Mouse (Mus musculus): Measurements from ENCODE around the gene Lyz2. TPM values are rescaled to one million over a fixed set of nuclear protein-coding genes. Genes with fewer than 3 reads are reported as not detected.

Lyz2 gene
- polyA plus RNA-seq (2015; fragmentation: Nextera tagmentation; extraction: Ambion mirVana) = 13.4 and 16.8 TPM in 2 replicates

DNA sequence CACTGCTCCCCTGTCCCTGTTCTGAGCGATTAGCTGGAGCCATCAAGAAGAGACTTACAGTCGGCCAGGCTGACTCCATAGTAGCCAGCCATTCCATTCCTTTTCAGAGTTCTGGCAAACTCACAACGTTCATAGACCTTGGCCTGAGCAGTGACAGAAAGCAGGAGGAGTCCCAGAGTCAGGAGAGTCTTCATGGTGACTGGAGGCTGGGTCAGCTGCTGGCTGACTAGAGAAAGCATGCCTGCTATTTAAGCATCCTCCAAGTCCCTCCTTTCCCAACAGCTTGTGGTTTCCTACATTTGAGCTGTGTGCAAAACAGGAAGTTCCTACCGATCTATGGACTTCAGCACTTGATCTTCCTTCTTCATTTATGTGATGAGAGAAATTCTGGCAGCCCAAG is at the start of gene Lyz2:
TSS of gene Lyz2 (minus strand) at position 273 of the 400 bp plus-strand sequence.
- Histone ChIP-seq H3K27me3 (ENCODE audit: control insufficient read depth, insufficient read depth, low read depth, low read length) (no peaks in the 10 kb centered on the region), H3K27ac (ENCODE audit: low read length) (no peak within 1 kb of the TSS), H3K9ac (ENCODE audit: low read depth, low read length) (no peak within 1 kb of the TSS), H3K36me3 (ENCODE audit: control insufficient read depth, insufficient read depth, low read length) (no peaks in the 10 kb centered on the region), H3K9me3 (replicated peaks; ENCODE audit: control insufficient read depth, low read length, poor library complexity, severe bottlenecking) (no peaks in the 10 kb centered on the region), H3K4me3 (ENCODE audit: low read depth, low read length) (no peak within 1 kb of the TSS), H3K4me2 (ENCODE audit: low read length) (no peak within 1 kb of the TSS), H3K4me1 (ENCODE audit: control insufficient read depth, insufficient read depth, low read length) (no peaks in the 10 kb centered on the region)
- 71% methylated on average over 4 of the region's 4 CpGs for WGBS
- no peak for ATAC-seq

DNA sequence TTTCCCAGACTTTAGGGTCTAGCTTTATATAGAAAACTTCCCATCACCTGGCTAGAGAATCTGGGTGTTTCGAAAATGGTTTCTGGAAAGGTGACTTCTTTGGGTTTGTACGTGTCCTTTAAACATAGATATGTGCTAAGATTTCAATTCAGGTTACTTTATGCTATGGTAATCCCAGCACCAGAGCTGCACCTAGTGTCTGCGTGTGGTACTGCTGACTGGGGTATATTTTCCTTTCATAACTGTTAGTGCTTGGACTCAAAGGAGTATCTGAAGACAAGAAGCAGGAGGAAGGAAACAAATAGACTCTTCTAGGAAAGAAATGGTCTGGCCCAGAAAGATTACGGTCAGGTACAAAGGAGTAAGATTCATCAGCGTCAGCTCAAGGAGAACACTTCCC is 48.4 kb upstream of the Lyz2 start:
- no peak overlapping the region for H3K4me3 ChIP-seq (ENCODE audit: low read depth, low read length)
- H3K27ac ChIP-seq (ENCODE audit: low read length) = no peak overlapping the region
- H3K4me1 ChIP-seq (ENCODE audit: control insufficient read depth, insufficient read depth, low read length) = no peaks in the 10 kb centered on the region
- H3K9me3 ChIP-seq (replicated peaks; ENCODE audit: control insufficient read depth, low read length, poor library complexity, severe bottlenecking) = no peaks in the 10 kb centered on the region
- no peak overlapping the region for H3K4me2 ChIP-seq (ENCODE audit: low read length)
- ATAC-seq = no peak
- H3K36me3 ChIP-seq (ENCODE audit: control insufficient read depth, insufficient read depth, low read length) = no peaks in the 10 kb centered on the region
- no peak overlapping the region for H3K9ac ChIP-seq (ENCODE audit: low read depth, low read length)
- no peaks in the 10 kb centered on the region for H3K27me3 ChIP-seq (ENCODE audit: control insufficient read depth, insufficient read depth, low read depth, low read length)
- 81% methylated on average over 5 of the region's 5 CpGs for WGBS

DNA sequence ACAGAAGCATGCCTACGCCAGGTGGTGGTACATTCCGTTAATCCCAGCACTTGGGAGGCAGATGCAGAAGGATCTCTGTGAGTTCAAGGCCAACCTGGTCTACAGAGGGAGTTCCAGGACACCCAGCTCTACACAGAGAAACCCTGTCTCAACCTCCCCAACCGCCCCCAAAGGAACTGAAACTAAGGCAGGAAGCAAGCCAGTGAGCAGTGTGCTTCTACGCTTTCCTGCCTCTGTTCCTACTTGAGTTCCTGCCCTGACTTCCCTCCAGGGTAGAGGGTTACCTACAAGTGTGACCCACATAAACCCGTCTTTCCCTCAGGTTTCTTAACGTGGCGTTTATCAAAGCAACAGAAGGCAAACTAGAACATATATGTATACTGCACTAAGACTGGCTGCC is 41.7 kb upstream of the Lyz2 start:
- Histone ChIP-seq H3K9ac (ENCODE audit: low read depth, low read length) (no peak overlapping the region), H3K9me3 (replicated peaks; ENCODE audit: control insufficient read depth, low read length, poor library complexity, severe bottlenecking) (no peaks in the 10 kb centered on the region), H3K4me3 (ENCODE audit: low read depth, low read length) (no peak overlapping the region), H3K27me3 (ENCODE audit: control insufficient read depth, insufficient read depth, low read depth, low read length) (no peaks in the 10 kb centered on the region), H3K4me1 (ENCODE audit: control insufficient read depth, insufficient read depth, low read length) (no peaks in the 10 kb centered on the region), H3K4me2 (ENCODE audit: low read length) (no peak overlapping the region), H3K27ac (ENCODE audit: low read length) (no peak overlapping the region), H3K36me3 (ENCODE audit: control insufficient read depth, insufficient read depth, low read length) (no peaks in the 10 kb centered on the region)
- ATAC-seq = no peak
- 86% methylated on average over 7 of the region's 7 CpGs for WGBS

DNA sequence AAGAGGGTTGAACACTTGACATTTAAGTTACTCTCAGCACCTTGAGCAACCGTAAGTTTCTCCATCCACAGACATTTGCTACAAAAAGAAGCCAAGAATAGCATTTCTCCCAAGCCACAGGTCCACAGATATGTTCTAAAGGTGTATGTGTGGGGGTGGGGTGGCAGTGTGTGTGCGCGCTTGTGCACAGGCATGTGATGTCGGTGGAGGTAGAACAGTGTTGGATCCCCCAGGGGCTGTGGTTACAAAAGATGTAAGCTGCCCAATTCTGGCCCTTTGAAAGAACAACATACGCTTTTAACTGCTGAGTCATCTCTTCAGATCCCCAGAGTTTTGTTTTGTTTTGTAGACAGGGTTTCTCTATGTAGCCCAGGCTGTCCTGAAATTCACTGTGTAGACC is 40.5 kb upstream of the Lyz2 start:
- no peak overlapping the region for H3K9ac ChIP-seq (ENCODE audit: low read depth, low read length)
- H3K36me3 ChIP-seq (ENCODE audit: control insufficient read depth, insufficient read depth, low read length) = no peaks in the 10 kb centered on the region
- no peak overlapping the region for H3K27ac ChIP-seq (ENCODE audit: low read length)
- no peaks in the 10 kb centered on the region for H3K27me3 ChIP-seq (ENCODE audit: control insufficient read depth, insufficient read depth, low read depth, low read length)
- 95% methylated on average over 5 of the region's 5 CpGs for WGBS
- no peaks in the 10 kb centered on the region for H3K9me3 ChIP-seq (replicated peaks; ENCODE audit: control insufficient read depth, low read length, poor library complexity, severe bottlenecking)
- no peak overlapping the region for H3K4me3 ChIP-seq (ENCODE audit: low read depth, low read length)
- ATAC-seq = no peak
- H3K4me1 ChIP-seq (ENCODE audit: control insufficient read depth, insufficient read depth, low read length) = no peaks in the 10 kb centered on the region
- H3K4me2 ChIP-seq (ENCODE audit: low read length) = no peak overlapping the region

DNA sequence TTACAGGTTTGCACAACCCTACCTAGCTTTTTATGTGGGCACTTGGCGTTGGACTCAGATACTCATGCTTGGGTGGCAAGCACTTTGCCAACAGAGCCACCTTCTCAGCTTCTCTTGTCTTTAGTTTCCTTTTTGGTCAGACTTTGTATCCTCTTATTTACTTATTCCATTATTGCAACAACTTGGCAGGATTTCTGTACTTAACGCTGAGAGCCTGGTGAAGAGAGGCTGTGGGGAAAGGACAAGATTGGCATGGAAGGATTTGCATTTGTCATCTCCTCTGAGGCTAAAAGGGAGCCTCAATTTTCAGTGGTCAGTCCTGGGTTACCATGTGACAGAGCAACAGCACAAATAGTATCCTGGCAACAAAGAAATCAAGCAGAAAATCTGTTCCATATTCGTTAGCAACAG is 38.5 kb upstream of the Lyz2 start:
- WGBS = 59% methylated on average over 3 of the region's 3 CpGs
- ATAC-seq = no peak

DNA sequence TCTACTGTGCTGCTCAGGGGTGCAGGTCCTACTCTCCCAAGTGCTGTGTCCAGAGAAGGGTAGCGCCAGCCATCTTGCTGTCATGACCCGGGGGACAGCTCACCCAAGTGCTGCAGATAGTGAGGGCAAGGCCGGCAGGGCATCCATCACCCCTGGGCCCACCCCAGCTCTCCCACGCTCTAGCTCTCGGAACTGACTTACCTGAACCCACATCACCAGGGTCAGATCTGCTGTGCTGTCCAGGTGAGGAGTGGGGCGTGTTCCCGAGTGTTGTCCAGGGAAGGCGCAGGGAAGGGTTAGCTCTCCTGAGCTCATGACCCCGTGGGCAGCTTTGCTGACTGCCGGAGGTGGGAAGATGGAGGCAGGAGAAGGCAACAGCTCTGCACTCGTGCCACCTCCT is 34.3 kb upstream of the Lyz2 start:
- no peaks in the 10 kb centered on the region for H3K27me3 ChIP-seq (ENCODE audit: control insufficient read depth, insufficient read depth, low read depth, low read length)
- H3K9ac ChIP-seq (ENCODE audit: low read depth, low read length) = no peak overlapping the region
- no peak for ATAC-seq
- 95% methylated on average over 11 of the region's 11 CpGs for WGBS
- H3K4me1 ChIP-seq (ENCODE audit: control insufficient read depth, insufficient read depth, low read length) = no peaks in the 10 kb centered on the region
- H3K4me2 ChIP-seq (ENCODE audit: low read length) = no peak overlapping the region
- H3K4me3 ChIP-seq (ENCODE audit: low read depth, low read length) = no peak overlapping the region
- no peaks in the 10 kb centered on the region for H3K9me3 ChIP-seq (replicated peaks; ENCODE audit: control insufficient read depth, low read length, poor library complexity, severe bottlenecking)
- no peak overlapping the region for H3K27ac ChIP-seq (ENCODE audit: low read length)
- H3K36me3 ChIP-seq (ENCODE audit: control insufficient read depth, insufficient read depth, low read length) = no peaks in the 10 kb centered on the region

More for the DNA sequence above, 38.5 kb upstream of the Lyz2 start:
- Histone ChIP-seq H3K27ac (ENCODE audit: low read length) (no peak overlapping the region), H3K9ac (ENCODE audit: low read depth, low read length) (no peak overlapping the region), H3K9me3 (replicated peaks; ENCODE audit: control insufficient read depth, low read length, poor library complexity, severe bottlenecking) (no peaks in the 10 kb centered on the region), H3K36me3 (ENCODE audit: control insufficient read depth, insufficient read depth, low read length) (no peaks in the 10 kb centered on the region), H3K27me3 (ENCODE audit: control insufficient read depth, insufficient read depth, low read depth, low read length) (no peaks in the 10 kb centered on the region), H3K4me3 (ENCODE audit: low read depth, low read length) (no peak overlapping the region), H3K4me1 (ENCODE audit: control insufficient read depth, insufficient read depth, low read length) (no peaks in the 10 kb centered on the region), H3K4me2 (ENCODE audit: low read length) (no peak overlapping the region)

DNA sequence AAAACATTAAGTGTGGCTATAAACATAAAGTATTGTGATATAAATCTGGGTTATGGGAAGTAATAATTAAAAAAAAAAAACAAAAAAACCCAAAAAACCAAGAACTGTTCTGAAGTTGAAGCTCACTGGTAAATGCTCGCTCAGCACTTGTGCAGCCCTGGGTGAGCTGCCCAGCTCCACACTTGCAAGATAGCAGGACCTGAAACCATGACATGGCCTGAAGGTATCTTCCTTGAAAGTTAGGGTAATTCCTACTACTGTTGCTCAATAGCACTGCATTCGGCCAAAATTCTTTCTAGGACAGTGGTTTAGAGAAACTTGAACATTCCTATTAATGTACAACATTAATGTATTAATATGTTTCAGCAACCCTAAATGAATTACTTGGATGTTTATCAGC is 31.0 kb upstream of the Lyz2 start:
- Histone ChIP-seq H3K27me3 (ENCODE audit: control insufficient read depth, insufficient read depth, low read depth, low read length) (no peaks in the 10 kb centered on the region), H3K4me1 (ENCODE audit: control insufficient read depth, insufficient read depth, low read length) (no peaks in the 10 kb centered on the region), H3K9me3 (replicated peaks; ENCODE audit: control insufficient read depth, low read length, poor library complexity, severe bottlenecking) (no peaks in the 10 kb centered on the region), H3K36me3 (ENCODE audit: control insufficient read depth, insufficient read depth, low read length) (no peaks in the 10 kb centered on the region), H3K27ac (ENCODE audit: low read length) (no peak overlapping the region), H3K4me3 (ENCODE audit: low read depth, low read length) (no peak overlapping the region), H3K9ac (ENCODE audit: low read depth, low read length) (no peak overlapping the region), H3K4me2 (ENCODE audit: low read length) (no peak overlapping the region)
- no peak for ATAC-seq
- 94% methylated on average over 2 of the region's 2 CpGs for WGBS

DNA sequence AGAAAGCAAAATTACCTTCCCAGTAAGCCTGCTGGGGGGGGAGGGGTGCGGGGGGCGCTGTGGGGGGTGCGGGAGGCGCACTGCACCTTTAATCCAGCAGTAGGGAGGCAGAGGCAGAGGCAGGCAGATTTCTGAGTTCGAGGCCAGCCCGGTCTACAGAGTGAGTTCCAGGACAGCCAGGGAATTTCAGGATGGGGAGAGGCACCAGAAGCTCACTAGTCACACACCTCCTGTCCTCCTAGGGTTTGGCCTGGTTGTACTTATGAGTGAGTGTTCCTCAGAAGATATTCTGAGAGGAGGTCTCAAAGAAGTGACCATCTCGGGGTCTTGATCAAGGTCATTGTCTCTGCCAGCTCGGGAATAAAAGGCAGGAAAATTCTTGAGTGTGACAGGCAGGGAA is 30.0 kb upstream of the Lyz2 start:
- H3K9ac ChIP-seq (ENCODE audit: low read depth, low read length) = no peak overlapping the region
- no peak overlapping the region for H3K4me2 ChIP-seq (ENCODE audit: low read length)
- no peaks in the 10 kb centered on the region for H3K9me3 ChIP-seq (replicated peaks; ENCODE audit: control insufficient read depth, low read length, poor library complexity, severe bottlenecking)
- H3K4me1 ChIP-seq (ENCODE audit: control insufficient read depth, insufficient read depth, low read length) = no peaks in the 10 kb centered on the region
- ATAC-seq = no peak
- no peaks in the 10 kb centered on the region for H3K36me3 ChIP-seq (ENCODE audit: control insufficient read depth, insufficient read depth, low read length)
- H3K4me3 ChIP-seq (ENCODE audit: low read depth, low read length) = no peak overlapping the region
- H3K27ac ChIP-seq (ENCODE audit: low read length) = no peak overlapping the region
- WGBS = 90% methylated on average over 8 of the region's 8 CpGs
- no peaks in the 10 kb centered on the region for H3K27me3 ChIP-seq (ENCODE audit: control insufficient read depth, insufficient read depth, low read depth, low read length)

DNA sequence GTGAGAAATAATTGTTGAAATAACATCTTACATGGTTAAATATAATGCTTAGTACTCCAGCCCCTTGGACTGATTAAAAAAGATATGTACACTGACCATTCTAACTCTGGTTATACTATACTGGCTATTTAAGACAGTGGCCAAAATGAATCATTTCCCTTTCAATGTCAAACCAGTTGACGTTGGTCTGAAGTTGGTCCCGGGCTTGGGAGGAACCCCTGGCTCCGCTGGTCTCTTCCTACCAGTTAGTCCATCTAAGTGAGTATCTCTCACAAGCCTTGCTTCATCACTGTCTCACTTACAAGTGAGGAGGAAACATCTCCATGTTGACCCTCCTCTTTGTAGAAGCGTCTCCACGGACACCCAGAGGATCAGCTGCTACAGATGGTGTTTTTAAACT is 22.2 kb upstream of the Lyz2 start:
- Histone ChIP-seq H3K27ac (ENCODE audit: low read length) (no peak overlapping the region), H3K9me3 (replicated peaks; ENCODE audit: control insufficient read depth, low read length, poor library complexity, severe bottlenecking) (no peaks in the 10 kb centered on the region), H3K4me3 (ENCODE audit: low read depth, low read length) (no peak overlapping the region), H3K9ac (ENCODE audit: low read depth, low read length) (no peak overlapping the region), H3K27me3 (ENCODE audit: control insufficient read depth, insufficient read depth, low read depth, low read length) (no peaks in the 10 kb centered on the region), H3K36me3 (ENCODE audit: control insufficient read depth, insufficient read depth, low read length) (no peaks in the 10 kb centered on the region), H3K4me1 (ENCODE audit: control insufficient read depth, insufficient read depth, low read length) (no peaks in the 10 kb centered on the region), H3K4me2 (ENCODE audit: low read length) (no peak overlapping the region)
- no peak for ATAC-seq
- WGBS = 92% methylated on average over 5 of the region's 5 CpGs

DNA sequence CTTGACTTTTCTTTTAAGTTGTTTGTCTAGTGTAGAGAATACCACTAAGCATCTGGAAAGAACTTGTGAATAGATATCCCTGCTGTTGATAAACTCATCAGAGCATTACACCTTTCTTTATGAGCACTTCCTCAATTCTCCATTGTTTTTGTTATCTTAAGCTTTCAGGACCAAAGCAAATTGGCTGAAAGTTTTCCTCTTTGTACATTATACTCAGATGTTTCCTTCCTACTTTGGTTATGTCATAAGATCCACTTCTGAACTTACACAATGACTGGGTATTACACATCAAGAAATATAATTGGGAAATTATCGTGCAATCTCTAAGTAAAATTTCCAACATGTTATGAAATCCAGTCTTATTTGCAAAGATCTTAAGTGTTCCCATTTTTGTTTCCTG is 19.6 kb upstream of the Lyz2 start:
- no peaks in the 10 kb centered on the region for H3K27me3 ChIP-seq (ENCODE audit: control insufficient read depth, insufficient read depth, low read depth, low read length)
- H3K4me2 ChIP-seq (ENCODE audit: low read length) = no peak overlapping the region
- H3K36me3 ChIP-seq (ENCODE audit: control insufficient read depth, insufficient read depth, low read length) = no peaks in the 10 kb centered on the region
- no peaks in the 10 kb centered on the region for H3K4me1 ChIP-seq (ENCODE audit: control insufficient read depth, insufficient read depth, low read length)
- H3K9ac ChIP-seq (ENCODE audit: low read depth, low read length) = no peak overlapping the region
- H3K27ac ChIP-seq (ENCODE audit: low read length) = no peak overlapping the region
- H3K9me3 ChIP-seq (replicated peaks; ENCODE audit: control insufficient read depth, low read length, poor library complexity, severe bottlenecking) = no peaks in the 10 kb centered on the region
- no peak for ATAC-seq
- WGBS = 94% methylated on average over 1 of the region's 1 CpGs
- H3K4me3 ChIP-seq (ENCODE audit: low read depth, low read length) = no peak overlapping the region
